Mouse (Mus musculus) left cerebral cortex, postnatal 4 days (tissue): ENCODE measurements around the gene Gm21981. TPM values are rescaled to one million over a fixed set of nuclear protein-coding genes. Genes with fewer than 3 reads are reported as not detected.
A peak's percentile ranks its signal among the peaks of the same experiment; 100 is the strongest.

Experiments
- DNase-seq: peaks from one replicate; pipeline ENCODE4 v3.0.0-alpha.2; 2022
- intact Hi-C: fragments of 180-260 bp; cut with DNase I; formaldehyde crosslinking; loops from one replicate; pipeline ENCODE4 v1.15.1; 2025
- total RNA-seq, 2 experiments: library from RNA; stranded (reverse); gene quantifications; 2 replicates each; pipeline ENCODE4 v1.2.3; 2021

The Gm21981 gene
- total RNA-seq, 2 experiments from 2014 or later, result 3.6 to 7.4 TPM

- intact Hi-C loops, result no loop called here
- DNase-seq, result no peak
These were observed 10.4 kb upstream of the Gm21981 start for GRCm38 (mm10) chr17:47704692-47705091.

- intact Hi-C loops, result no loop called here
- no peak for DNase-seq
These were observed 9.3 kb upstream of the Gm21981 start for GRCm38 (mm10) chr17:47703556-47703955.

GRCm38 (mm10) chr17:47702548-47703345 lies 8.5 kb upstream of the Gm21981 start:
- intact Hi-C loops, result no loop called here
- DNase-seq, result no peak

GRCm38 (mm10) chr17:47701793-47702192 lies 7.5 kb upstream of the Gm21981 start:
- intact Hi-C loops, result no loop called here

GRCm38 (mm10) chr17:47699055-47699454 lies 4.8 kb upstream of the Gm21981 start:
- intact Hi-C loops, result no loop called here

More at GRCm38 (mm10) chr17:47701793-47702192, 7.5 kb upstream of the Gm21981 start:
- DNase-seq, result no peak

GRCm38 (mm10) chr17:47698156-47698555 lies 3.9 kb upstream of the Gm21981 start:
- no peak for DNase-seq
- intact Hi-C loops, result no loop called here

More at GRCm38 (mm10) chr17:47699055-47699454, 4.8 kb upstream of the Gm21981 start:
- no peak for DNase-seq

- DNase-seq, result no peak
- intact Hi-C loops, result no loop called here
These were observed 1.1 kb upstream of the Gm21981 start for GRCm38 (mm10) chr17:47695337-47695710.

GRCm38 (mm10) chr17:47694503-47695336 lies 465 bp upstream of the Gm21981 start, which contains the start of gene Prickle4:
Gene Prickle4, minus strand, starts transcription at chr17:47694736.
- intact Hi-C loops, result no loop called here
- DNase-seq, result peak; percentile 99

- intact Hi-C loops, result no loop called here
These were observed 399 bp downstream of the Gm21981 start for GRCm38 (mm10) chr17:47693671-47694441.

GRCm38 (mm10) chr17:47691650-47692049 lies 2.6 kb downstream of the Gm21981 start:
- intact Hi-C loops, result no loop called here
- DNase-seq, result no peak

More at GRCm38 (mm10) chr17:47693671-47694441, 399 bp downstream of the Gm21981 start:
- DNase-seq, result no peak

GRCm38 (mm10) chr17:47689894-47690293 lies 4.4 kb downstream of the Gm21981 start:
- no peak for DNase-seq
- intact Hi-C loops, result no loop called here

- DNase-seq, result peak; percentile 78
- intact Hi-C loops, result no loop called here
These were observed 5.4 kb downstream of the Gm21981 start, which contains the start of gene Frs3 for GRCm38 (mm10) chr17:47688608-47689575. Gene Frs3, plus strand, starts transcription at chr17:47689030.

- intact Hi-C loops, result no loop called here
- no peak for DNase-seq
These were observed 6.0 kb downstream of the Gm21981 start, which contains the start of gene Tomm6 for GRCm38 (mm10) chr17:47688344-47688607. Gene Tomm6, minus strand, starts transcription at chr17:47688386.

- peak; percentile 96 for DNase-seq
- intact Hi-C loops, result no loop called here
These were observed 6.6 kb downstream of the Gm21981 start for GRCm38 (mm10) chr17:47687409-47688343.

- intact Hi-C loops, result no loop called here
- no peak for DNase-seq
These were observed 11.4 kb downstream of the Gm21981 start for GRCm38 (mm10) chr17:47682836-47683235.

- DNase-seq, result no peak
- intact Hi-C loops, result loop anchor here (5.0 kb wide), 1 partner anchor 66 kb away; the partner anchor contains the start of genes Bysl, Gm20517 and Med20
These were observed 15.6 kb downstream of the Gm21981 start for GRCm38 (mm10) chr17:47678702-47679101.

- DNase-seq, result no peak
- intact Hi-C loops, result loop anchor here (5.0 kb wide), 1 partner anchor 66 kb away; the partner anchor contains the start of genes Bysl, Gm20517 and Med20
These were observed 16.0 kb downstream of the Gm21981 start for GRCm38 (mm10) chr17:47678238-47678637.

GRCm38 (mm10) chr17:47676581-47676980 lies 17.7 kb downstream of the Gm21981 start:
- intact Hi-C loops, result loop anchor here (5.0 kb wide), 1 partner anchor 64 kb away; the partner anchor contains the start of genes Bysl, Gm20517 and Med20
- peak; percentile 71 for DNase-seq
